ENCODE assay signal across 10 mouse cellular contexts in genomic region chr9:41073196-41074009, GRCm38 (mm10).
DNase-seq lines count a peak whose midpoint lies in the region; ATAC-seq and TF ChIP-seq lines count a peak whose summit lies in the region.
"Had no signal": no experiment of that assay in that cellular context is flagged by ENCODE, and none has a peak within 500 bp of the region (broad histone marks: within the 10 kb centered on the region; RNA-seq: fewer than 3 reads in every experiment).

No protein-coding gene starts in this region.

- no peak overlapping the region for H3K4me3 ChIP-seq in heart, embryonic 10.5 days
- peak overlapping the region; percentile 49 for H3K4me3 ChIP-seq in bone marrow macrophage, adult 2 months (ENCODE audit: insufficient read depth, low read length)
- peak overlapping the region; percentile 43 for H3K4me3 ChIP-seq in liver, embryonic 12.5 days
- H3K4me3 ChIP-seq: midbrain, embryonic 13.5 days had no signal

- DNase-seq in heart, embryonic 10.5 days (ENCODE audit: low spot score): peak; percentile 88
- no peak for DNase-seq in heart, postnatal 25 days (ENCODE audit: low spot score)
- peak; percentile 82 to 86 for DNase-seq in spleen, postnatal 36 days (ENCODE audit: low spot score in 2 of 2)
- no peak for DNase-seq in retina, embryonic 14.5 days (ENCODE audit: low spot score)
- DNase-seq in testis, postnatal 10 days (ENCODE audit: low spot score): no peak
- DNase-seq in frontal cortex, postnatal 10 days (ENCODE audit: low spot score in 2 of 2): no peak

- peak overlapping the region; percentile 42 for H3K9ac ChIP-seq in liver, embryonic 12.5 days
- H3K9ac ChIP-seq: midbrain, embryonic 13.5 days had no signal

- peak overlapping the region; percentile 79 for H3K27ac ChIP-seq in heart, embryonic 10.5 days
- H3K27ac ChIP-seq in bone marrow macrophage, adult 2 months (ENCODE audit: insufficient read depth, low read depth, low read length): peak overlapping the region; percentile 91
- H3K27ac ChIP-seq in liver, embryonic 12.5 days: peak overlapping the region; percentile 96
- H3K27ac ChIP-seq: hindbrain, postnatal 0 days; midbrain, embryonic 13.5 days had no signal

- peaks cover 52% of the 10 kb centered on the region for H3K4me1 ChIP-seq in heart, embryonic 10.5 days
- H3K4me1 ChIP-seq in bone marrow macrophage, adult 2 months (ENCODE audit: control insufficient read depth, insufficient read depth, low read length): peaks cover 56% of the 10 kb centered on the region
- H3K4me1 ChIP-seq in liver, embryonic 12.5 days: peaks cover 97% of the 10 kb centered on the region

- intact Hi-C loops in heart, postnatal 25 days (cut with DNase I): no loop called here

- no peaks in the 10 kb centered on the region for H3K36me3 ChIP-seq in heart, embryonic 10.5 days
- no peaks in the 10 kb centered on the region for H3K36me3 ChIP-seq in liver, embryonic 12.5 days
- H3K36me3 ChIP-seq: midbrain, embryonic 13.5 days had no signal

- ATAC-seq in liver, embryonic 12.5 days: peak; percentile 83
- ATAC-seq: hindbrain, postnatal 0 days; midbrain, embryonic 13.5 days had no signal

- peak overlapping the region; percentile 75 for H3K4me2 ChIP-seq in liver, embryonic 12.5 days
- H3K4me2 ChIP-seq: midbrain, embryonic 13.5 days had no signal

- no peak for TF ChIP-seq CTCF in bone marrow macrophage, adult 2 months (IDR thresholded peaks at IDR 0.05; ENCODE audit: low read depth, low read length)

- 64% methylated on average over 19 of the region's 19 CpGs for WGBS in heart, embryonic 10.5 days
- WGBS in liver, embryonic 12.5 days (ENCODE audit: insufficient replicate concordance): 21% methylated on average over 19 of the region's 19 CpGs

- no peaks in the 10 kb centered on the region for H3K27me3 ChIP-seq in heart, embryonic 10.5 days (ENCODE audit: insufficient read depth, poor library complexity, severe bottlenecking)
- H3K27me3 ChIP-seq in liver, embryonic 12.5 days (replicated peaks): 0 out of 2 replicates have a peak, but pooled peaks cover 3% of the 10 kb centered on the region
- H3K27me3 ChIP-seq: midbrain, embryonic 13.5 days had no signal

- no peak for TF ChIP-seq POLR2A in bone marrow macrophage, adult 2 months (IDR thresholded peaks at IDR 0.05; ENCODE audit: borderline replicate concordance, low read depth, low read length)

- H3K9me3 ChIP-seq in heart, embryonic 10.5 days: no peaks in the 10 kb centered on the region
- no peaks in the 10 kb centered on the region for H3K9me3 ChIP-seq in liver, embryonic 12.5 days (replicated peaks)
- H3K9me3 ChIP-seq: midbrain, embryonic 13.5 days had no signal

Comparison
In these comparisons a context has a peak if more than half of its experiments do, and no peak if none do; other contexts are left out.
1. DNase-seq: peak in heart, embryonic 10.5 days (single experiment) and spleen, postnatal 36 days (2 of 2); none in heart, postnatal 25 days (single experiment), retina, embryonic 14.5 days (single experiment), testis, postnatal 10 days (single experiment) and frontal cortex, postnatal 10 days (0 of 2).
2. Peak in every context shown above with its lines, with median percentiles within 50 percentile points of each other: H3K27ac ChIP-seq.